Mouse (Mus musculus) erythroblast, embryonic 14.5 days (primary cell): ENCODE results near the gene Anks1. TPM values are rescaled to one million over a fixed set of nuclear protein-coding genes. Genes with fewer than 3 reads are reported as not detected.

ENCODE experiments used
- H3K27me3 ChIP-seq: 2 replicates; pipeline ENCODE4 v1.6.1; 2012; ENCODE audit warnings: inconsistent platforms; ENCODE audit not compliant: control insufficient read depth
- H3K36me3 ChIP-seq: 2 replicates; pipeline ENCODE4 v1.6.1; 2012; ENCODE audit warnings: mild to moderate bottlenecking, inconsistent platforms; ENCODE audit not compliant: control insufficient read depth
- H3K4me1 ChIP-seq: 2 replicates; pipeline ENCODE4 v1.6.1; 2012; ENCODE audit warnings: inconsistent platforms; ENCODE audit not compliant: control insufficient read depth
- H3K4me3 ChIP-seq: replicated peaks from 2 replicates; pipeline ENCODE3; 2012; ENCODE audit warnings: moderate library complexity, mild to moderate bottlenecking, inconsistent platforms
- H3K9me3 ChIP-seq: 2 replicates; pipeline ENCODE4 v1.6.1; 2012; ENCODE audit warnings: low read length, inconsistent platforms, mixed read lengths; ENCODE audit not compliant: control insufficient read depth
- GATA1 ChIP-seq: IDR thresholded peaks from 2 replicates; pipeline ENCODE4 v1.6.1; 2012; ENCODE audit warnings: low read length, inconsistent platforms, mixed read lengths
- TAL1 ChIP-seq: IDR thresholded peaks from 3 replicates; pipeline ENCODE4 v1.6.1; 2012; ENCODE audit warnings: low read length, inconsistent platforms, mixed read lengths
- polyA plus RNA-seq: library from polyadenylated mRNA; stranded (reverse); fragments of >175 nt; gene quantifications from 2 replicates; pipeline ENCODE4 v1.2.3, GENCODE M21; 2012

The Anks1 gene
- polyA plus RNA-seq, 1 experiment = 0.39 TPM

- H3K36me3 ChIP-seq = no peaks in the 10 kb centered on the region
- no peak for TF ChIP-seq GATA1
- no peak overlapping the region for H3K4me3 ChIP-seq
These were observed 178.3 kb downstream of the Anks1 start for GRCm38 (mm10) chr17:28087430-28087829.

DNA sequence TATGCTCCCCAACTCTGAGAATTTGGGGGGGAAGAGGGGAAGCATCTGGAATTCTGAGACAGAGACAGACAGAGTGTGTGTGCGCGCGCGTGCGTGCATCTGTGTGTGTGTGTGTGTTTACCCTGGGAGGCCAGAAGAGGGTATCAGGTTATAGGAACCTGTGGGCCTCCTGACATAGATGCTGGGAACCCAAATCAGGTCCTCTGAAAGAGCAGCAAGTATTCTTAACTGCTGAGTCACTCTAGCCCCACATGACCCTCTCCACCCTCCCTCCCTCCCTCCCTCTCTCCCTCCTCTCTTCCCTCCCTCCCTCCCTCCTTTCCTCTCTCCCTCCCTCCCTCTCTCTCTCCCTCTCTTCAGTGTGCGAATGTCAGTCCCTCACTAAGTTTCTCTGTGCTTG is 179.6 kb downstream of the Anks1 start:
- Histone ChIP-seq H3K36me3 (no peaks in the 10 kb centered on the region), H3K27me3 (no peaks in the 10 kb centered on the region; the same call in 1 of the 2 replicates), H3K4me1 (no peaks in the 10 kb centered on the region; the same call in 1 of the 2 replicates), H3K4me3 (no peak overlapping the region), H3K9me3 (peaks cover 7% of the 10 kb centered on the region)
- TF ChIP-seq GATA1 (no peak), TAL1 (no peak)

More at GRCm38 (mm10) chr17:28087430-28087829, 178.3 kb downstream of the Anks1 start:
- Histone ChIP-seq H3K4me1 (no peaks in the 10 kb centered on the region; the same call in 1 of the 2 replicates), H3K9me3 (peaks cover 4% of the 10 kb centered on the region), H3K27me3 (no peaks in the 10 kb centered on the region; the same call in 1 of the 2 replicates)

DNA sequence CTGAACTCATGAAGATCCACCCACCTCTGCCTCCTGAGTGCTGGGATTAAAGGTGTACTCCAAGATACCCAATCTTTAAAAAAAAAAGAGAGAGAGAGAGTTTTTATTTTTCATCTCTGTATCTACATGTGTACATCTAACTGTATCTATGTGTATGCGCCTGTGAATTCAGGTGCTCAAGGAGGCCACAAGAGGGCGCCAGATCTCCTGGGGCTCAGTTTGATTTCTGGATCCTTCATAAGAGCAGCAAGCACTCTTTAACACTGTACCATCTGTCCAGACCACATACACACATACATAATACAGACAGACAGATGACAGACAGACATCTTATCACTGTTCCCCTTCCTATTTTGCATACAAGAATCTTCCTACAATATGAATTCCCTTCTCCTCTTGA is 183.2 kb downstream of the Anks1 start:
- H3K9me3 ChIP-seq = peaks cover 10% of the 10 kb centered on the region
- no peaks in the 10 kb centered on the region for H3K4me1 ChIP-seq
- no peaks in the 10 kb centered on the region for H3K27me3 ChIP-seq
- no peak overlapping the region for H3K4me3 ChIP-seq
- no peaks in the 10 kb centered on the region for H3K36me3 ChIP-seq
- TF ChIP-seq TAL1 (no peak), GATA1 (no peak)

DNA sequence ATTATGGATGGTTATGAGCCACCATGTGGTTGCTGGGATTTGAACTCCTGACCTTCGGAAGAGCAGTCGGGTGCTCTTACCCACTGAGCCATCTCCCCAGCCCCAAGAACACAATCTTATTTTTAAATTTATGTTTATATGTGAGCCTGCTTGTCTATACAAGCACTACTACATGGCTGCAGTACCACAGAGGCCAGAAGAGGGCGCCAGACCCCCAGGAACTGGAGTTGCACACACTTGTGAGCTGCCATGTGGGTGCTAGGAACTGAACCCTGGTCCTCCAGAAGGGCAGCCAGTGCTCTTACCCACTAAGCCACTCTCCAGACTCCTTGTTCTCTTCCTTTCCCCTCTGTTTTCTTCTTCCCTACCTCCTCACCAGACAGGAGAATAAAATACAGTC is 184.7 kb downstream of the Anks1 start:
- TF ChIP-seq TAL1 = no peak
- no peak for TF ChIP-seq GATA1
- peaks cover 2% of the 10 kb centered on the region; the same call in 1 of the 2 replicates for H3K27me3 ChIP-seq
- no peaks in the 10 kb centered on the region for H3K36me3 ChIP-seq
- peaks cover 10% of the 10 kb centered on the region for H3K9me3 ChIP-seq
- H3K4me1 ChIP-seq = no peaks in the 10 kb centered on the region
- no peak overlapping the region for H3K4me3 ChIP-seq

DNA sequence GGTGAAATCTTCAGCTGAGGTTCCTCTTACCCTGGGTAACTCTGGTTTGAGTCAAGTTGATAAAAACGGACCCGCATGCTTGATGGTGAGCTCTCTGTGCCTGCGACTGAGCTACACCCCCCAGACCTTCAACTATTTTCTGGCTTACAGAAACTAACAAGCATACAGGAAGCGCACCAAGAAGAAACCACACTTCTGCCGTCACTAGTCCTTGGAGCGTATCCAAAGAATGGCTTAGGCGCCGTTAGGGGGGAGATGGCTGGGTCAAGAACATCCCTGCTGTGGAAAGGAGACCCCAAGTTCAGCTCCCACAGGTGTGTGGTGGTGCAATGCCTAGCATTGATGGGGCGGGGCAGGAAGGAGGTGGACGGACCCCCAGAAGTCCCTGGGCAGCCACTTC is 187.3 kb downstream of the Anks1 start:
- H3K4me3 ChIP-seq = no peak overlapping the region
- H3K9me3 ChIP-seq = peaks cover 17% of the 10 kb centered on the region
- H3K36me3 ChIP-seq = no peaks in the 10 kb centered on the region
- peaks cover 4% of the 10 kb centered on the region; the same call in 1 of the 2 replicates for H3K27me3 ChIP-seq
- H3K4me1 ChIP-seq = no peaks in the 10 kb centered on the region
- TF ChIP-seq GATA1 = no peak
- TF ChIP-seq TAL1 = no peak

DNA sequence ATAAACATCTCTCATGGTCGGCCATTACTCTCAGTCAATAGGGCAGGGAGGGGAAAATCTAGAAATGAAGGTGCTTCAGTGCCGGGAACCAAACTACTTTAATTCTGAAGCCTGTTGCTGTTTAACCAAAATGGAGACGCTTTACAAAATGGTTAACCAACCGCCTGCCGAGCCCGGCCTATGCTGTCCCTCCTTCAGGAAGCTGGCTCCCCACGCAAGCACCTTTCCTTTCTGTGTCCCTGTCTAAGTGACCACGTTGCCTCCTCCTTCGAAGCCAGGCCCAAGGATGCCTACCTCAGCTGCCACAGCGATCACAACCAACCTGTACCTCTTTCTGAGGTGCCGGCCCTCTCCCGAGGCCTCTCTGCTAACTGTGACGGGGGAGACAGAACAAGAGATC is 188.2 kb downstream of the Anks1 start:
- Histone ChIP-seq H3K27me3 (peaks cover 4% of the 10 kb centered on the region; the same call in 1 of the 2 replicates), H3K4me3 (no peak overlapping the region), H3K9me3 (peaks cover 14% of the 10 kb centered on the region), H3K4me1 (no peaks in the 10 kb centered on the region), H3K36me3 (no peaks in the 10 kb centered on the region)
- no peak for TF ChIP-seq TAL1
- no peak for TF ChIP-seq GATA1

- Histone ChIP-seq H3K9me3 (peaks cover 7% of the 10 kb centered on the region), H3K4me3 (no peak overlapping the region), H3K27me3 (peaks cover 4% of the 10 kb centered on the region; the same call in 1 of the 2 replicates), H3K4me1 (no peaks in the 10 kb centered on the region), H3K36me3 (no peaks in the 10 kb centered on the region)
- TF ChIP-seq GATA1 (no peak), TAL1 (no peak)
These were observed 190.0 kb downstream of the Anks1 start for GRCm38 (mm10) chr17:28099086-28099485.

- H3K27me3 ChIP-seq = peaks cover 4% of the 10 kb centered on the region; the same call in 1 of the 2 replicates
- TF ChIP-seq GATA1 (no peak), TAL1 (no peak)
- no peaks in the 10 kb centered on the region for H3K4me1 ChIP-seq
- no peaks in the 10 kb centered on the region for H3K36me3 ChIP-seq
- peaks cover 7% of the 10 kb centered on the region for H3K9me3 ChIP-seq
- H3K4me3 ChIP-seq = no peak overlapping the region
These were observed 191.6 kb downstream of the Anks1 start for GRCm38 (mm10) chr17:28100669-28101068.

DNA sequence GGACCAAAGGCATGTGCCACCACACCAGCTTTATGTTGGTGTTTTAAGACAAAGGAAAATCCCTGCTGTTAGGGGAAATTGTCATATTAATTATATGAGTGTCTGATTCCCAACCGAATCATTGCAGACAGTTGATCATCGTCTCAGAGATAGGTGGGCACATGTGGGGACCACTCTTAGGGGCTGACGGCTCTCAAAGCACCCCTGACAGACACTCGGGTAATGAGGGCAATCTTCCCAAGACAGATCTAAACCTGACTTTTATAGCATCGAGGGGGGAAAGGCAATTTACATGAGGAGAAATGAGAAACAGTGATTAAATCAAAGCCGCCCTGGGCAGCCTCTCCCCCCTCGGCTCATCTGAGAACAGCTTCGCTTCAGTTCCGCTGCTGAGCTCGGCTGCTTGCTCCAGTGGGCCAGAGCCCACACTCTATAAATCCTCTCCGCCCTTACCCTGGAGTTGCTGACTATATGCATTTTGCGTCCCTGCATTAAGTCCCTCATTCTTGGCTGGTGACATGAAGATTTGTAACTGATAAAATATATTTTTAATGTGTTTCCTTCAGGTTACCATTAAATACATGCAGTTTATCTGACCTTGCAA is 192.3 kb downstream of the Anks1 start:
- Histone ChIP-seq H3K27me3 (peaks cover 4% of the 10 kb centered on the region; the same call in 1 of the 2 replicates), H3K4me1 (no peaks in the 10 kb centered on the region), H3K4me3 (no peak overlapping the region), H3K9me3 (peaks cover 7% of the 10 kb centered on the region), H3K36me3 (no peaks in the 10 kb centered on the region)
- no peak for TF ChIP-seq TAL1

DNA sequence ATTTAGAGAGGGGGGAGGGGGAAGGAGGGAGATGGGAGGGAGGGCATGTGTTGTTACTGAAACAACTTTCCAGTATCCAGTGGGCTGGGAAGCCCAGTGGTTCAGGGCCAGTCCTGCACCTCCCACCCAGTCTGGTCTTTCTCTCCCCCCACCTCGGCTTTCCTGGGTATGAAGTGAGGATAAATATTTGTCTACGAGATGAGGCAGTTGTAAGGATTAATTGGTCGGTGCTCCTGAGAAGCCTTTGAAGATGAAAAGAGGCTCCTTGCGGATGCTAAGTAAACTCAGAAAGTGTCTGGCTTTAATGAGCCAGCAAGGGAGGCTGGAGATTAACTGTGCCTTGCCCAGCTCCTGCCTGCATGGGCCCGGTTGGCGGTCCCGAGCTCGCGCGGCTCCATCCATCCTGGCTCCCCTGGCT is 192.8 kb downstream of the Anks1 start:
- Histone ChIP-seq H3K9me3 (peaks cover 7% of the 10 kb centered on the region), H3K4me3 (no peak overlapping the region), H3K4me1 (no peaks in the 10 kb centered on the region), H3K36me3 (no peaks in the 10 kb centered on the region), H3K27me3 (peaks cover 4% of the 10 kb centered on the region; the same call in 1 of the 2 replicates)
- no peak for TF ChIP-seq GATA1
- TF ChIP-seq TAL1 = no peak
